Mouse (Mus musculus) midbrain, embryonic 15.5 days (tissue): Measurements from ENCODE around the gene Neurog2. TPM values are rescaled to one million over a fixed set of nuclear protein-coding genes. Genes with fewer than 3 reads are reported as not detected.
A peak's percentile ranks its signal among the peaks of the same experiment; 100 is the strongest.

Source experiments
- ATAC-seq: fragments of 200-750 bp; cut with Nextera tagmentation; replicated peaks from 2 replicates; pipeline ENCODE4 v1.8.0; 2017; ENCODE audit warnings: moderate TSS enrichment
- H3K27ac ChIP-seq: fragments of 300-500 bp; sonication (generic); 2 replicates; pipeline ENCODE4 v1.5.1; 2015; ENCODE audit warnings: mild to moderate bottlenecking, inconsistent platforms
- H3K27me3 ChIP-seq: fragments of 300-500 bp; sonication (generic); replicated peaks from 2 replicates; pipeline ENCODE4 v1.6.1; 2015; ENCODE audit warnings: inconsistent platforms
- H3K36me3 ChIP-seq: fragments of 300-500 bp; sonication (generic); replicated peaks from 2 replicates; pipeline ENCODE4 v1.6.1; 2015; ENCODE audit warnings: inconsistent platforms
- H3K4me1 ChIP-seq: fragments of 300-500 bp; sonication (generic); 2 replicates; pipeline ENCODE4 v1.6.1; 2015; ENCODE audit warnings: inconsistent platforms
- H3K4me2 ChIP-seq: fragments of 300-500 bp; sonication (generic); 2 replicates; pipeline ENCODE4 v1.6.1; 2015; ENCODE audit warnings: inconsistent platforms, mild to moderate bottlenecking, moderate library complexity
- H3K4me3 ChIP-seq: fragments of 300-500 bp; sonication (generic); 2 replicates; pipeline ENCODE4 v1.5.1; 2015; ENCODE audit warnings: mild to moderate bottlenecking, inconsistent platforms
- H3K9ac ChIP-seq: fragments of 300-500 bp; sonication (generic); 2 replicates; pipeline ENCODE4 v1.6.1; 2015; ENCODE audit warnings: mild to moderate bottlenecking, inconsistent platforms
- H3K9me3 ChIP-seq: fragments of 300-500 bp; sonication (generic); 2 replicates; pipeline ENCODE4 v1.6.1; 2016; ENCODE audit warnings: inconsistent platforms
- WGBS: fragments of 180-500 bp; shearing (Covaris S2); methylation state at CpG from one replicate; pipeline ENCODE4 v1.1.7; 2015; ENCODE audit warnings: mixed read lengths; 5-methylcytosine and 5-hydroxymethylcytosine counted together
- polyA plus RNA-seq: library from polyadenylated mRNA; unstranded; fragments of >200 nt; fragmentation: Nextera tagmentation; extraction: Ambion mirVana; gene quantifications from 2 replicates; pipeline ENCODE4 v1.2.1, GENCODE M21; 2015

Neurog2 gene
- 15.1 and 16.5 TPM in 2 replicates for polyA plus RNA-seq

DNA sequence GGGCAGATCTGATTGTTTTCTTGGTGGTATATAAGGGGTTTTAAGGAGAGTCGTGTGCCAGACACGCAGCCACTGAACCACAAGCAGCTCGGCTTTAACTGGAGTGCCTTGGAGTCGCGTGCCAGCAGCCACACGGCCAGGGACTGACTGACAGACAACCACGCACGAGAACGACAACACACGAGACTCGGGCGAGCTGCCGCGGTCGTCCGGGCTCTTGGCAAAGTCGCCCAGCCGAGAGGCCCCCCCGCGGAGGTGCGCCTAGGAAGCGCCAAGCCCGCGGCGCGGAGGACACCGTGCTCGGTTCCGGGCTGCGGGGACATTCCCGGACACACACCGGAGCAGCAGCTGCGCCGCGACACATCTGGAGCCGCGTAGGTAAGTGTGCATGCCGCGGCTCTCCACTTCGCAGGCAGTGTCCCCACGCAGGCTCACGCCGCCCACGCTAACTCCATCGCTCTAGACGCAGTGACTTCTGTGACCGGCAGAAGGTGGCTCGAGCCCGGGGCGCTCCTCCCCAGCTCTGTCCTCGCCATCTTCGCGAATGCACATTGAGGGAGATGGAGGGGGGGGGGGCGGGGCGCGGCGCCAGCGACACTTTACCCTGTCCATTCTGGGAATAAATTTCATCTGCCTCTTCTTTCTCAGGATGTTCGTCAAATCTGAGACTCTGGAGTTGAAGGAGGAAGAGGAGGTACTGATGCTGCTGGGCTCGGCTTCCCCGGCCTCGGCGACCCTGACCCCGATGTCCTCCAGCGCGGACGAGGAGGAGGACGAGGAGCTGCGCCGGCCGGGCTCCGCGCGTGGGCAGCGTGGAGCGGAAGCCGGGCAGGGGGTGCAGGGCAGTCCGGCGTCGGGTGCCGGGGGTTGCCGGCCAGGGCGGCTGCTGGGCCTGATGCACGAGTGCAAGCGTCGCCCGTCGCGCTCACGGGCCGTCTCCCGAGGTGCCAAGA is at the start of gene Neurog2:
Neurog2 (plus strand) TSS at position 56 of the 953 bp plus-strand sequence.
- Histone ChIP-seq H3K27ac (peak within 1 kb of the TSS; percentile 78), H3K4me3 (peak within 1 kb of the TSS; percentile 59), H3K9me3 (no peaks in the 10 kb centered on the region), H3K9ac (peak within 1 kb of the TSS; percentile 55), H3K4me1 (peaks cover 48% of the 10 kb centered on the region), H3K4me2 (peak within 1 kb of the TSS; percentile 94), H3K27me3 (peaks cover 52% of the 10 kb centered on the region), H3K36me3 (no peaks in the 10 kb centered on the region)
- ATAC-seq = peak; percentile 67
- under 1% methylated on average over 91 of the region's 92 CpGs for WGBS

DNA sequence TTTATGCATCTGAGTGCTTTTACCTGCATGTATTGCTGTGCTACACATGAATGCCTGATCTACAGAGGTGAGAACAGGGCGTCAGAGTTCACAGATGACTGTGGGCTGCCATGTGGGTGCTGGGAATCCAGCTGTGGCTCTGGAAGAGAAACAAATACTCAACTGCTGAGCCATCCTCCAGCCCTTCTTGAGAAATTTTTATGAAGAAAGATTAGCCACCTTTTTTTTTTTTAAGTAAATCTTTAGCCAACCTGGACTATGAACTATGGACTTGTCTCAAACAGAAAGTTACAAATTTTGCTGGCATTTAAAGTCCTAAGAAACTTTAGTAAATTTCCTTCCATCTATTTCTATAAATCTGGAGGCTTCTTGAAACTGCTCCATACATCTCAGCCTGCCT is 35.8 kb upstream of the Neurog2 start:
- Histone ChIP-seq H3K9me3 (no peaks in the 10 kb centered on the region), H3K4me2 (no peak overlapping the region), H3K4me3 (no peak overlapping the region), H3K4me1 (no peaks in the 10 kb centered on the region), H3K27me3 (no peaks in the 10 kb centered on the region), H3K9ac (no peak overlapping the region), H3K36me3 (no peaks in the 10 kb centered on the region), H3K27ac (no peak overlapping the region)
- 90% methylated on average over 1 of the region's 1 CpGs for WGBS
- no peak for ATAC-seq

DNA sequence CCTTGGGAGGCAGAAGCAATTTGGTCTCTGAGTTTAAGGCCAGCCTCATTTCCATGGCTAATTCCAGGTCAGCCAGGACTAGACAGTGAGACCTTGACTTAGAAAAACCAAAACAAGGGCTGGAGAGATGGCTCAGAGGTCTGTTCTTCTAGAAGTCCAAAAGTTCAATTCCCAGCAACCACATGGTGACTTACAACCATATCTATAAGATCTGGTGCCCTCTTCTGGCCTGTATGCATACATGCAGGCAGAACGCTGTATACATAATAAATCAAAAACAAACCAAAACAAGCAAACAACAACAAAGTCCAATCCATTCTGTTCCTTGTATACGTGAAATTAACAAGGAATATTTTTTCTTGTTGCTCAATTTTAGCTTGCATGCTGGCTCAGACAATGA is 24.8 kb upstream of the Neurog2 start:
- Histone ChIP-seq H3K36me3 (no peaks in the 10 kb centered on the region), H3K4me3 (no peak overlapping the region), H3K4me2 (no peak overlapping the region), H3K27me3 (no peaks in the 10 kb centered on the region), H3K9me3 (no peaks in the 10 kb centered on the region), H3K9ac (no peak overlapping the region), H3K4me1 (no peaks in the 10 kb centered on the region), H3K27ac (no peak overlapping the region)
- WGBS = 93% methylated on average over 2 of the region's 2 CpGs
- ATAC-seq = no peak

DNA sequence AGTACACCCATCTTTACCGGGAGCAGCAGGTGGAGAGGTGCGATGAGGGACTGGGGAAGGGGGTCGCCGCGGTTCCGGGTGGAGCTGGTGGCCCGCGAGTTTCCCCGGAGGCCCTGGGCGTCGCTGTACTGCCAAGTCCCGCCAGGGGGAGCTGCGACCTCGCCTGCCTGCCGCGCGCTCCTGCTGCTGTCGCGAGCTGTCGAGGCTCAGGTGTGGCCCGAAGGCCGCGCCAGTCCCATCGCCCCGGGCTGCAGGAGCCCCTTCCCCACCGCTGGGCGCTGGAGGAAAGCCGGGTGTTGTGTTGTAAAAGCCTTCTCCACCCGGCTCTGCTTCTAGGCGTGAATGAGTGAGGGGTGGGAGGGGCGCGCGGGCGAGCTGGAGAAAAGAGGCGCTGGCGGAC is 7.6 kb upstream of the Neurog2 start:
- Histone ChIP-seq H3K4me3 (peak overlapping the region; percentile 39), H3K4me2 (peak overlapping the region; percentile 61), H3K27ac (no peak overlapping the region)

DNA sequence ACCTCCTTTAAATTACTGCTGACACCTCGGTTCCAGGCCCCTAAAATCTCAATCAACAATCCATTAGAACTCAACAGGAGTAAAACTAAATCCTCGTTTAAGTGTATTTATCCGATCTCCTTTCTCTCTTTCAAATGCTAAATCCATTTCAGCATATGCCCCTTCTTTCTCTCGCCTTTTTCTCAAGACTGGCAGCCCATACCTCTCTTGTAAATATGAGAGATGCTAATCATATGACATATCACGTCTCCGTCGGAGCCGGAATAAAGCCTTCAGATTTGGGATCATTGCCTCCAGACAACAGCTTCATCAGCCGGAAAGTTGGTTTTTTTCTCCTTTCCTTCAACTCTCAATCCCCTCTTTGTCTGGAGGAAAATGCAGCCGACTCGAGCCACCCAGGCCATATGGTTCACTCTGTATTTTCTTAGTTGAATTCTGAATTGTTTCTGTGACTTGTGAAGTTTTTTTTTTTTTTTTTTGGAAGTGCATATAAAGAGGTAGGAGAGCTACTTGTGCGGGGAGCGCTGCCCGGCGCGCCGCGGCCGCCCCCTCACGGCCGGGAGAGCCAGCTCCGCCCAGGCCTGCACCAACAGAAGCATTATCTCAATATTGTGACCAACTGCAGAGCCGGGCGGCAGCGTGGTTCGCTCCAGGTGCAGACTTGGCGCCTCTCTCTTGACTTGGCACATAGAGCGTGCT is 7.1 kb upstream of the Neurog2 start:
- H3K4me1 ChIP-seq = peaks cover 27% of the 10 kb centered on the region; the same call in 1 of the 2 replicates
- peaks cover 61% of the 10 kb centered on the region for H3K27me3 ChIP-seq
- H3K9ac ChIP-seq = no peak overlapping the region; the same call in 1 of the 2 replicates
- H3K9me3 ChIP-seq = no peaks in the 10 kb centered on the region
- H3K36me3 ChIP-seq = no peaks in the 10 kb centered on the region
- H3K4me3 ChIP-seq = peak overlapping the region; percentile 39
- WGBS = under 1% methylated on average over 28 of the region's 28 CpGs
- peak; percentile 52 for ATAC-seq
- no peak overlapping the region for H3K27ac ChIP-seq
- peak overlapping the region; percentile 61 for H3K4me2 ChIP-seq

More for the DNA sequence above, 7.6 kb upstream of the Neurog2 start:
- no peaks in the 10 kb centered on the region for H3K36me3 ChIP-seq
- WGBS = under 1% methylated on average over 36 of the region's 36 CpGs
- H3K9ac ChIP-seq = no peak overlapping the region; the same call in 1 of the 2 replicates
- H3K9me3 ChIP-seq = no peaks in the 10 kb centered on the region
- H3K4me1 ChIP-seq = peaks cover 27% of the 10 kb centered on the region; the same call in 1 of the 2 replicates
- peak; percentile 86 for ATAC-seq
- peaks cover 60% of the 10 kb centered on the region for H3K27me3 ChIP-seq

DNA sequence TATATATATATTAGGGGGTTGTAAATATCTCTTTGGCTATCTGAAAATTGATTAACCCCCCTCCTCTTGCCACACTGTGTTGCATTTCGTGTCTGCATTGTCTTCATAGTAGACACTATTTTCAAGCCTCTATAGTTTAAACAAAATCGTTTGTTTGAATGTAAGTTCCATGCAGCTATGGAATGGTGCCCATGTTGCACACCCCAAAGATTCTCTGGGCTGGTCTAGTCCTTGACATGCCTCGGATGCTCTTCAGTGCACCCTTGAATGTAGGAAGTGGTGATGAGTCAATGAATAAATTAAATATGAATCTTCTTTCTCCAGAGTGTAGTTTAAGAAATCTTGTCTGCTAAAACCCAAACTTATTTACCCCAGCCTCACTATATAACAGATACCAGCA is 6.4 kb upstream of the Neurog2 start:
- Histone ChIP-seq H3K27me3 (peaks cover 62% of the 10 kb centered on the region), H3K4me3 (no peak overlapping the region), H3K36me3 (no peaks in the 10 kb centered on the region), H3K9me3 (no peaks in the 10 kb centered on the region), H3K4me2 (no peak overlapping the region), H3K4me1 (peaks cover 32% of the 10 kb centered on the region), H3K27ac (no peak overlapping the region), H3K9ac (no peak overlapping the region)
- WGBS = 8% methylated on average over 3 of the region's 3 CpGs
- ATAC-seq = no peak

DNA sequence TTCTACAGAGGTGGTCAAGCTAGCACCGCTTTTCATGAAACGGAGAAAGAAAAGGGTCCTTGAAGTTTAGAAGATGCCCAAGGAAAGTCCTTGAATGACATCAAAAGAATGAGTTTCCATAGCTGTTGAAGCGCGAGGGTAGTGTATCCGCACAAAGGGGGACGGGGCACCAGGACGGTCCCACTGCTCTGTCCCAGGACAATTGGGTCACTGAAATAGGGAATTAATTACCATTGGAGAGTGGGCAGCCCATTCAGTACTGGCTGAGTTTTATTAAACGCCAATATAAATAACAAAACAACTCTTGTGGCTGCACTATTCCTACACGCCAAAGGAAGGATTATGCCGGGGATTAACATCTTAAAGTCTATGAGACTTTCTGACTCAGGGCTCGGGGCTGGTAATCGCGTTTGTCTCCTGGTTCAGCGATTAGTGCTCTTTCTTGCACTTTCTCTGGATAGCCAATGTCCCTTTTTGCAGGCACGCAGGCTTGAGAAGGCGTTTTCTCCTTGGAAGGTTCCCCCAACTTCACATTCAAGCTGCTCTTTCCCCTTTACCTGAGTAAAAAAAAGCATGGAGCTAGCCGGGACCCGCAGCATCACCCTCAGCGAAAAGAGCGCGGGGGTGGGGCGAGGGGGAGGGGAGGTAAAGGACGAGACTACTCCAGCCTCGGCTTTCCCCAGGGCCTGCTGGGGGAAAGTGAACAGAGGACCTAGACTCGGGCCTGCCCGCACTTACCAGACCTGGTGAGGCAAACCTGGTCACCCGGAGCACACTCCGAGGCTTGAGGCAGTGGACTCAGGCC is 5.6 kb upstream of the Neurog2 start:
- Histone ChIP-seq H3K27ac (no peak overlapping the region), H3K9me3 (no peaks in the 10 kb centered on the region), H3K27me3 (peaks cover 59% of the 10 kb centered on the region), H3K4me2 (peak overlapping the region; percentile 32; the same call in 1 of the 2 replicates), H3K4me3 (no peak overlapping the region), H3K9ac (no peak overlapping the region), H3K36me3 (no peaks in the 10 kb centered on the region), H3K4me1 (peaks cover 40% of the 10 kb centered on the region)
- WGBS = under 1% methylated on average over 28 of the region's 28 CpGs
- ATAC-seq = no peak; the same call in 1 of the 2 replicates

DNA sequence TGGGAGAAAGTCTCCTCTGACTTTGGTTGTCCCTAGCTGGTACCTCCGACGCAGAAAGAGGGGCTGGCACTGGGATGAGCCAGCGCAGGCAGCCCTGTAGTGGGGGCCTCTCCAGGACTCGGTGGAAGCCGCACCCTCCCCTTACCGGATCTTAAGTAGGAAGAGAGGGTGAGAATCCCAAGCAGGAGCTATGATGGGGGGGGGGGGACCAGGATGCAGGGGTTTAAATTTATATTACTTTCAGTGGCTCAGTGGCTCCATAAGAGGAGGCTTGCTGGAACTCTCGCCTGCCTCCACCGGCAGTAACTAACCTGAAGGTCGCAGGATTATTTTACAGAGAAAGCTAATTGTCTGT is 5.0 kb upstream of the Neurog2 start:
- peaks cover 45% of the 10 kb centered on the region for H3K4me1 ChIP-seq
- 0% methylated on average over 9 of the region's 9 CpGs for WGBS
- ATAC-seq = no peak
- H3K9me3 ChIP-seq = no peaks in the 10 kb centered on the region
- no peaks in the 10 kb centered on the region for H3K36me3 ChIP-seq
- peaks cover 62% of the 10 kb centered on the region for H3K27me3 ChIP-seq
- H3K4me3 ChIP-seq = no peak overlapping the region
- no peak overlapping the region for H3K27ac ChIP-seq
- no peak overlapping the region for H3K9ac ChIP-seq
- H3K4me2 ChIP-seq = peak overlapping the region; percentile 32; the same call in 1 of the 2 replicates

DNA sequence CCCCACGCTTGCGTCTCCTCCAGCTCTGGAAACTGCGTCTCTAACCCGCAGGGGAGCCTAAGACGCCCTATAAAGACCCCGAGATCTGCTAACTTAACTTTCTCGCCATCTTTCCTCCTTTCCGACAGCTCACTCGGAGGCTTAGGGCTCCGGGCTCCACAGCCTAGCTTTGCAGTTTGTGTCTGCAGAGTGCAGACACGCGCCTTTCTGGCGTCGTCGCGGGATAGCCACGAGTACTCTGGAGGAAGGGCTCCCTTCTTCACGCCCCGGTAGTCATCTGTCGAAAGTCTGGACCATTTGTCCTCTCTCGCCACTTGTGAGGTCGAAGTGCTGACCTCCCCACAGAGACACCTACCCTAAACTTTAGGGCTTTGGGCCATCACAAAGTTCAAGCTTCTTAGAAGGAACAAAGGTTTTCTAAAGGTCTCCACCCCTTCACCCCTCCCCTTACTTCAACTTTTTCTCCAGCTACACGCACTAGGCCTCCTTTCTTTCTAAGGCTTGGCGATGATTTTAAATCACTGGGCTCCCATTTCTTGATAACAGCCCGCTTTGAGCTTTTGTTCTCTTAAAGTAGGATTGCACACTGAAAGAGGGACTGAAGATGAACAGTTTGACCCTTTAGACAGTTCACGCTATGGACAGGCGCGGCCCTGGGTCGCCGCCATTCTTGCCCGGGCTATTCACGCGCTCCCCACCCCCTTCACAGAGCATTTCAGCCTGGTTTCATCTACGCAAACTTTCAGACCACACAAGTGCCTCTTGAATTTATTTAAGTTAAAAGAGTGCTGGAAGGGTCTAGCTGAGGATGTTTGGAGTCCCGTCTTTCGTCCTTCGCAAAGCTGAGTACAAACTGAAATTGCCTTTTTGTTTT is 4.4 kb upstream of the Neurog2 start:
- Histone ChIP-seq H3K27ac (no peak overlapping the region), H3K4me3 (no peak overlapping the region), H3K9me3 (no peaks in the 10 kb centered on the region), H3K4me2 (peak overlapping the region; percentile 32; the same call in 1 of the 2 replicates), H3K36me3 (no peaks in the 10 kb centered on the region), H3K9ac (no peak overlapping the region), H3K4me1 (peaks cover 51% of the 10 kb centered on the region), H3K27me3 (peaks cover 59% of the 10 kb centered on the region)
- WGBS = 2% methylated on average over 37 of the region's 37 CpGs
- no peak for ATAC-seq

DNA sequence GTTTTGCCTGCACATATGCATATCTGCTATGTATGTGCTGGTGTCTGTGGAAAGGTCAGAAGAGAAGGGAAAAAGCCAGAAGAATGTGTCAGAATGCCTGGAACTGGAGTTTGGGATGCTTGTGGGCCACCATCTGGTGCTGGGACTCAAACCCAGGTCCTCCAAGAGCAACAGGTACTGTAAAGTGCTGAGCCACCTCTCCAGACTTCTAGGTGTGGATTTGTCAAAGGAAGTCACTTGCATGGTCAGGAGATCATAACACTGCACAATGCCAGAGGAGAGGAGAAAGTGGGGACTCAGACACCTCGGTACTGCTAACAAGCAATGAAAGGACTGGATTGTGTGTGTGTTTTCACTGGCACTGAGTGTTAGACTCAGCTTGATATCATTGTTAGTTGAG is 2.7 kb upstream of the Neurog2 start:
- peaks cover 50% of the 10 kb centered on the region for H3K27me3 ChIP-seq

DNA sequence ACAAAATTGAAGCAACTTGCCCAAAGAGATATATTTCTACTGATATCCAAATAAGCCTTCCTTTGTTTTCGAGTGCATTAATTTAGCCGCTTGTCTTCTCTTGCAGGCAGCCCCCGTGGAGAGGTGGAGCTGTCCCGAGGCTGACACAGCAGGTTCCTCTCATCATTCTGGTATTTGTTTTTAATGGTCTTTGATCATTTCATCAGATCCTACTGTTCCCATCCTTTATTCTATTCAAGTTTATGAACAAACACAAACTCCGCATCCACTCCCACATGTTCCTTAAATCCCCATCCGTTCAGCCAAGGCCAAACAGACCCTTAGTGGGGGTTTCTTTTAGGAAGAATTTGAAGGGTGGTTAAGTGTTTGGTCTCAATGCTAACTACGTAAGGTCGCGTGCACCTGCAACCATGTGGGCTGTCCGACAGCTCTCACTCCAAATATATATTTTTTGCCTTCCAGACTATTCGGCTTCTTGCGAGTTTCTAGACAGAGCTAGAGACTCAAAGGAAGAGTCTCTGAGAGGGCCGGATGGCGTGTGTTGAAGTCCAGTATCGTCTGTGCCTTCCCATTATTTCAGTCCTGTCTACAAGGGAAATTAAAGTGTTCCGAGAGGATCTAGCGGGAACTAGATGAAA is 2.1 kb upstream of the Neurog2 start:
- H3K36me3 ChIP-seq = no peaks in the 10 kb centered on the region
- H3K4me1 ChIP-seq = peaks cover 63% of the 10 kb centered on the region
- H3K9ac ChIP-seq = no peak overlapping the region
- H3K4me3 ChIP-seq = no peak overlapping the region
- H3K9me3 ChIP-seq = no peaks in the 10 kb centered on the region
- 4% methylated on average over 17 of the region's 17 CpGs for WGBS
- H3K27me3 ChIP-seq = peaks cover 52% of the 10 kb centered on the region
- no peak for ATAC-seq
- no peak overlapping the region for H3K27ac ChIP-seq
- peak overlapping the region; percentile 15; the same call in 1 of the 2 replicates for H3K4me2 ChIP-seq

More for the DNA sequence above, 2.7 kb upstream of the Neurog2 start:
- no peak overlapping the region for H3K4me3 ChIP-seq
- H3K4me2 ChIP-seq = no peak overlapping the region
- H3K9me3 ChIP-seq = no peaks in the 10 kb centered on the region
- no peak overlapping the region for H3K9ac ChIP-seq
- H3K4me1 ChIP-seq = peaks cover 66% of the 10 kb centered on the region
- H3K27ac ChIP-seq = no peak overlapping the region
- no peaks in the 10 kb centered on the region for H3K36me3 ChIP-seq
- no peak for ATAC-seq
- 9% methylated on average over 1 of the region's 1 CpGs for WGBS
